Mouse (Mus musculus) G1E-ER4 (cell line): ENCODE data around the gene Ctsj. TPM values are rescaled to one million over a fixed set of nuclear protein-coding genes. Genes with fewer than 3 reads are reported as not detected.

ENCODE experiments used
- GATA1 ChIP-seq: IDR thresholded peaks from one replicate; pipeline ENCODE4 v1.8.0; 2012; ENCODE audit warnings: low read length, inconsistent platforms
- polyA plus RNA-seq: library from polyadenylated mRNA; stranded (reverse); fragments of >175 nt; gene quantifications from 2 replicates; pipeline ENCODE4 v1.2.3, GENCODE M21; 2012

Gene Ctsj
- polyA plus RNA-seq = not detected in 2 replicates

- no peak for TF ChIP-seq GATA1
Observed at GRCm38 (mm10) chr13:61005859-61006258, at the start of gene Ctsj. Gene Ctsj, minus strand, starts transcription at chr13:61005959.

GRCm38 (mm10) chr13:61040531-61040930 lies 34.8 kb upstream of the Ctsj start, which contains the start of gene Ctsq:
Gene Ctsq, minus strand, starts transcription at chr13:61040631.
- no peak for TF ChIP-seq GATA1

GRCm38 (mm10) chr13:61022785-61023184 lies 17.0 kb upstream of the Ctsj start:
- TF ChIP-seq GATA1 = no peak

- TF ChIP-seq GATA1 = no peak
Observed at GRCm38 (mm10) chr13:61021844-61022243, 16.1 kb upstream of the Ctsj start.

GRCm38 (mm10) chr13:61010171-61010570 lies 4.4 kb upstream of the Ctsj start:
- TF ChIP-seq GATA1 = no peak

- no peak for TF ChIP-seq GATA1
Observed at GRCm38 (mm10) chr13:60997600-60997999, 8.2 kb downstream of the Ctsj start.

- TF ChIP-seq GATA1 = no peak
Observed at GRCm38 (mm10) chr13:60961706-60962105, 44.1 kb downstream of the Ctsj start.

Other genes with a start within 250 kb of the Ctsj start
- not detected in 2 replicates for gene BC051665, start 219.6 kb downstream of the Ctsj start, polyA plus RNA-seq
- gene Ctsll3, start 203.1 kb downstream of the Ctsj start, polyA plus RNA-seq = not detected in 2 replicates
- not detected in 2 replicates for gene 4930486L24Rik, start 141.5 kb downstream of the Ctsj start, polyA plus RNA-seq
- gene Gm49392, start 109.1 kb downstream of the Ctsj start, polyA plus RNA-seq = not detected in 2 replicates
- gene Ctla2b, start 108.5 kb downstream of the Ctsj start, polyA plus RNA-seq = not detected in 2 replicates
- gene Tpbpb, start 101.1 kb downstream of the Ctsj start, polyA plus RNA-seq = not detected in 2 replicates
- gene Gm49393, start 70.4 kb downstream of the Ctsj start, polyA plus RNA-seq = not detected in 2 replicates
- not detected in 2 replicates for gene Gm49391, start 69.4 kb downstream of the Ctsj start, polyA plus RNA-seq
- gene Ctla2a, start 69.3 kb downstream of the Ctsj start, polyA plus RNA-seq = not detected in 2 replicates
- gene Tpbpa, start 64.0 kb downstream of the Ctsj start, polyA plus RNA-seq = not detected in 2 replicates
- not detected in 2 replicates for gene Ctsq, start 34.7 kb upstream of the Ctsj start, polyA plus RNA-seq
- not detected in 2 replicates for gene Ctsr, start 158.3 kb upstream of the Ctsj start, polyA plus RNA-seq
- gene Cts6, start 197.5 kb upstream of the Ctsj start, polyA plus RNA-seq = not detected in 2 replicates
- not detected in 2 replicates for gene Cts8, start 249.4 kb upstream of the Ctsj start, polyA plus RNA-seq